26 mouse cellular contexts compared by ENCODE assay signal in the genomic region with DNA sequence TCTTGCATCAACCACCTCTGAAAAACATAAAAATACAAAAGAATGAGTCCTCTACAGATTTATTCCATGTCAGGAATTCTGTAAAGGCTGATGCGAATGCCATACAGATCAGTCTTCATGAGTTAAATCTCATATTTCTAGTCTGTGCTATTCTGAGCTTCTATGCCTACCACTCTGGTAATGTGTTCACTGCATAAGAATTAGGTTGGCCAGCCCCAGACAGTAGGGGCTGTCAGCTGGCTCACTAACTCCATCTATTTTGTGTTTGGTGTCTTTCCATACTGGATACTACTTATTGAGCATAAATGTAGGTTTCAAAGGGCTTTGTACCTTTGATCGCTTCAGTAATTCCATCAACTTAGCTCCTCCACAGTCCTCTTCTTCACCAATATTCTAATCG.
A peak's percentile ranks its signal among the peaks of the same experiment; 100 is the strongest.
DNase-seq lines count a peak whose midpoint lies in the region; ATAC-seq and TF ChIP-seq lines count a peak whose summit lies in the region.
"Had no signal": no experiment of that assay in that cellular context is flagged by ENCODE, and none has a peak within 500 bp of the region (broad histone marks: within the 10 kb centered on the region; RNA-seq: fewer than 3 reads in every experiment).

No protein-coding gene starts in this region.

- no peaks in the 10 kb centered on the region for H3K36me3 ChIP-seq in forebrain, embryonic 14.5 days (ENCODE audit: control insufficient read depth, insufficient read depth, low read length)
- H3K36me3 ChIP-seq in forebrain, embryonic 15.5 days, result no peaks in the 10 kb centered on the region
- H3K36me3 ChIP-seq: embryonic facial prominence, embryonic 13.5 days; embryonic facial prominence, embryonic 15.5 days; forebrain, embryonic 10.5 days; G1E had no signal

- no peak overlapping the region for H3K27ac ChIP-seq in forebrain, embryonic 14.5 days (ENCODE audit: low read depth, low read length)
- H3K27ac ChIP-seq in forebrain, embryonic 15.5 days (replicated peaks), result no peak overlapping the region
- H3K27ac ChIP-seq: embryonic facial prominence, embryonic 13.5 days; embryonic facial prominence, embryonic 15.5 days; forebrain, embryonic 10.5 days; forebrain, embryonic 13.5 days had no signal

- H3K4me2 ChIP-seq in forebrain, embryonic 14.5 days (ENCODE audit: low read length), result no peak overlapping the region
- no peak overlapping the region for H3K4me2 ChIP-seq in forebrain, embryonic 15.5 days (replicated peaks)
- H3K4me2 ChIP-seq: embryonic facial prominence, embryonic 13.5 days; embryonic facial prominence, embryonic 15.5 days; forebrain, embryonic 13.5 days had no signal

- no peaks in the 10 kb centered on the region for H3K27me3 ChIP-seq in forebrain, embryonic 14.5 days (replicated peaks; ENCODE audit: control insufficient read depth, insufficient read depth, low read length)
- no peaks in the 10 kb centered on the region for H3K27me3 ChIP-seq in forebrain, embryonic 15.5 days
- H3K27me3 ChIP-seq: CH12.LX; embryonic facial prominence, embryonic 13.5 days; embryonic facial prominence, embryonic 15.5 days; forebrain, embryonic 13.5 days; Patski had no signal

- TF ChIP-seq POLR2A in brain, embryonic 14.5 days (IDR thresholded peaks at IDR 0.05; ENCODE audit: borderline replicate concordance, extremely low read depth, insufficient read depth, insufficient read length, poor library complexity, severe bottlenecking), result no peak

- peak; percentile 32; the same call in 1 of the 2 replicates for ATAC-seq in forebrain, embryonic 14.5 days
- ATAC-seq in forebrain, embryonic 15.5 days (replicated peaks), result no peak
- peak; percentile 52; the same call in 1 of the 2 replicates for ATAC-seq in frontal cortex, adult (ENCODE audit: low TSS enrichment)
- ATAC-seq: activated CD4-positive, CD25-positive, alpha-beta regulatory T cell, adult 4 months; CD4-positive, CD25-positive, alpha-beta regulatory T cell, adult 4 months; Patski had no signal

- H3K4me3 ChIP-seq in forebrain, embryonic 14.5 days (ENCODE audit: low read depth, low read length), result no peak overlapping the region
- H3K4me3 ChIP-seq in forebrain, embryonic 15.5 days, result no peak overlapping the region
- H3K4me3 ChIP-seq: embryonic facial prominence, embryonic 13.5 days; embryonic facial prominence, embryonic 15.5 days; erythroblast, embryonic 14.5 days; forebrain, embryonic 10.5 days; forebrain, embryonic 13.5 days had no signal

- no peaks in the 10 kb centered on the region for H3K9me3 ChIP-seq in forebrain, embryonic 14.5 days (replicated peaks; ENCODE audit: control insufficient read depth, low read length)
- H3K9me3 ChIP-seq in forebrain, embryonic 15.5 days, result no peaks in the 10 kb centered on the region
- H3K9me3 ChIP-seq: embryonic facial prominence, embryonic 13.5 days; embryonic facial prominence, embryonic 15.5 days; forebrain, embryonic 10.5 days; forebrain, embryonic 13.5 days; G1E had no signal

- no peak for TF ChIP-seq CTCF in brain, embryonic 14.5 days (IDR thresholded peaks at IDR 0.05; ENCODE audit: borderline replicate concordance, extremely low read depth, insufficient read depth, insufficient read length)

- H3K4me1 ChIP-seq in forebrain, embryonic 14.5 days (ENCODE audit: control insufficient read depth, insufficient read depth, low read length), result no peaks in the 10 kb centered on the region
- H3K4me1 ChIP-seq in forebrain, embryonic 15.5 days, result no peaks in the 10 kb centered on the region
- H3K4me1 ChIP-seq: embryonic facial prominence, embryonic 13.5 days; embryonic facial prominence, embryonic 15.5 days; forebrain, embryonic 10.5 days; forebrain, embryonic 13.5 days had no signal

- DNase-seq in forebrain, embryonic 14.5 days (ENCODE audit: low spot score), result no peak
- DNase-seq in frontal cortex, postnatal 10 days (ENCODE audit: low spot score in 2 of 2), result no peak
- peak; percentile 13 for DNase-seq in brain, embryonic 14.5 days (ENCODE audit: low read depth)
- DNase-seq: adrenal gland, adult 8-10 months; adrenal gland, postnatal 14 days; adrenal gland, postnatal 36 days; B cell, adult 2 months; cerebellum, adult 11 months; cerebellum, adult 18-20 months; cerebellum, adult 8-10 months; cerebellum, adult 9-11 months; cerebellum, postnatal 14 days; cerebellum, postnatal 36 days; embryo, embryonic 11 days had no signal

- WGBS in forebrain, embryonic 14.5 days, result 64% methylated on average over 3 of the region's 3 CpGs
- WGBS in forebrain, embryonic 15.5 days, result 64% methylated on average over 3 of the region's 3 CpGs

- no peak overlapping the region for H3K9ac ChIP-seq in forebrain, embryonic 14.5 days (ENCODE audit: low read length)
- H3K9ac ChIP-seq in forebrain, embryonic 15.5 days (replicated peaks), result no peak overlapping the region
- H3K9ac ChIP-seq: embryonic facial prominence, embryonic 13.5 days; embryonic facial prominence, embryonic 15.5 days; forebrain, embryonic 13.5 days had no signal
